Mouse (Mus musculus) liver, adult 2 months (tissue): ENCODE data around the gene Plxna4.

ENCODE experiments used
- CTCF ChIP-seq: fragments of 200-500 bp; IDR thresholded peaks from 2 replicates; pipeline ENCODE4 v1.5.1; 2011; ENCODE audit warnings: low read depth, low read length, control low read depth
- POLR2A ChIP-seq: fragments of 200-500 bp; IDR thresholded peaks from 2 replicates; pipeline ENCODE4 v1.6.1; 2011; ENCODE audit warnings: low read length, control low read depth; ENCODE audit not compliant: insufficient read depth; ENCODE audit errors: extremely low read depth

DNA sequence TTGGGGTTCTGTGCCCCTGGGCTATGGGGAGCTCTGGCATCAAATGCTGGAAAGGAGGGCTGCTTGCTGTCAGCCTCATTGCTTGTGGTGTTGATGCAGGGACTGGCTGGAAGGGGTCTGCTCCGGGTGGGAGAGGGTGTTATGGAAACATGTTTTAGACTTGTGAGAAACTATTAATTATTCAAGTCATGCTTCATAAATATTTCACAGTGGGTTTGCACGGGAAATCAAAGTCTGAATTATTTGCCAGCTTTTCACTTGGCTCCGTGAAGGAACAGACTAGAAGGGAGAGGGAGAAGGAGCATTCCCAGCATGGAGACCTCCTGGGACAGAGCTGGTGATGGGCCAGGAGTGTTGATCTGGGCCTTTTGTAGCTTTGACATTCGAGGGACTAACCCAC is 384.6 kb downstream of the Plxna4 start:
- TF ChIP-seq CTCF, result no peak
- TF ChIP-seq POLR2A, result no peak
